Mouse (Mus musculus) kidney, adult 8-10 months (tissue): ENCODE measurements around the gene Clns1a.

Source experiments
- DNase-seq, 2 experiments: peaks; one replicate each; pipeline ENCODE4 v3.0.0; 2022

The Clns1a gene

GRCm38 (mm10) chr7:97728666-97729614, 32.5 kb downstream of the Clns1a start:
- DNase-seq = no peak

- peak in 1 of 2 experiments; percentile 30 for DNase-seq
Measured at GRCm38 (mm10) chr7:97730427-97730826, 34.0 kb downstream of the Clns1a start.

GRCm38 (mm10) chr7:97733606-97734005, 37.2 kb downstream of the Clns1a start:
- DNase-seq = no peak

GRCm38 (mm10) chr7:97735021-97735420, 38.6 kb downstream of the Clns1a start:
- DNase-seq = peak; percentile 48 to 68

GRCm38 (mm10) chr7:97735886-97736420, 39.5 kb downstream of the Clns1a start:
- peak in 1 of 2 experiments; percentile 31 for DNase-seq

GRCm38 (mm10) chr7:97737256-97737637, 40.8 kb downstream of the Clns1a start:
- DNase-seq = no peak

DNA sequence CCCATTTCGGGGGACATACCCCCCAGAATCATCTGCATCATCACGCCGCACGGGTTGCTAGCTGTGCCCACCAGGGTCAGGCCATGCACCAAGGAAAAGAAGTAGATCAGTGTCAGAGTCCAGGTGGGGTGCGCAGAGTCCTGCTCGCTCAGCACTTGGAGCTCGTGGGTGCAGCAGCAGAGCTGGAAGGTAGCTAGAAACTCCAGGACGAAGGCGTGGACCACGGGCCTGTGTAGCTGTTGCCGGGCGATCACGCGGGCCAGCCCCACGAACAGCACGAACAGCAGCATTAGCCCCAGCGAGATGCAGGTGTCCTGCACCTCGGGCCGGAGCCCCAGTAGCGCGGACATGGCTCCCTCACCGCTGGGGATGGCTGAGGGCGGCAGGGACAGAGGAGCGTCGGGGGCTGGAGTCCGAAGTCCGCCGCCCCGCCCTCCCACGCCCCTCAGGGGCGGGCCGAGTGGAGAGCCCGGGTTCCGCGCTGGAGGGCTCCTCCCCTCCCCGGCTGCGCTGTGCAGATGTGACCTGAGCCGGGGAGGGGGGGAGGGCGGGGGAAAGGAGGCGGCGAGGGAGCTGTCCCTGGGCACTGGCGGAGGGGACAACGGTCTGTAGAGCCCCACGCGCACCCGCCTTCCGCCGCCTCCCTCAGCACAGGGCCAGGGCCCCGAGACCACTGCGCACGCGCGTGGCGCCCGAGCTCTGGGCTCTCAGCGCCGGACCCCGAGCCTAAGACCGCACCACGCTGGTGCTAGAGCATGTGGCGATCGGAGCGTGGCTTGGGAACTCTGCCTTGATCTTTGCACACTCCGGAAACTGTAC, 41.4 kb downstream of the Clns1a start, which contains the start of gene Aqp11:
Aqp11 (minus strand) TSS at position 652 of the 819 bp plus-strand sequence.
- peak; percentile 90 to 91 for DNase-seq

DNA sequence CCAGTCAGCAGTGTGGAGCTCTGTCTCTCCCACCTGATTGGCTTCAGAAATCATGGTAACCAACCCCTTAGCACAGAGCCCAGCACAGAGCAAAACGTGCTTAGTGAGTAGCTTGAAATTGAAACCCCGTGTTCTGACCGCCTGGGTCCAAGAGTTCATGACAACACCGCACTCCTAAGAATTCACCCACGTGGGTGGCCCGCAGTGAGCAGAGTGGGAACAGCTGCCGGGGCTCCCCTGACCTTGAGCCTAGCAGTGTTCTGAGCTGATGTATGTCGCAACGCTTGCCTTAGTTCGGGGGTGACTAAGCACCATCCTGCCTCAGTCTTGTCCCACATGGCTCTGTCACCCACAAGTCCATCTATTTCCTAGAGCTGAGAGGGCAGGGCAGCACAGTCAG, 44.5 kb downstream of the Clns1a start:
- DNase-seq = no peak

DNA sequence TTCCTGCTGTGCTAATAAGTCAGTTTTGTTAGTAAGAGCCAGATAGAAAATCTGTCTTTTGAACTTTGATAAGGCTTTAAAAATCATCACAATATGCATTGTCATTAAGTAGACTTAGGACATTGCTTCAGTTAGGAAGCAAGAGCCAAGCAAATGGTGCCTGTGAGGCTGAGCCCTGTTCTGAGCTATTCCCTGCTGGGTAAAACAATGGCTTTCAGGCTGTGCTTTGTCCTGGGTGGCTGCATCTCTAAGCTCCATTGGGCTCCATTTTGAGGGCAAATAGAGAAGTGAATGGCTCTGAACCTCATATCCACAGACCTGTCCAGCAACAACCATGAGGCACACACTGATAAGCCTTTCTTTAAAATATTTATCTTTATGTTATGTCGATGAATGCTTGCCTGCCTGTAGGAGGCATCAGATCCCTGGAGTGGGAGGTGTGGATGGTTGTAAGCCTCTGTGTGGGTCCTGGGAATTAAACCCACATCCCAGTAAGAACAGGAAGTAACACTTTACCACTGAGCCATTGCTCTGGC, 45.4 kb downstream of the Clns1a start:
- no peak for DNase-seq

GRCm38 (mm10) chr7:97745299-97745698, 48.9 kb downstream of the Clns1a start:
- DNase-seq = peak in 1 of 2 experiments; percentile 70

GRCm38 (mm10) chr7:97747176-97747707, 50.8 kb downstream of the Clns1a start:
- DNase-seq = no peak

DNA sequence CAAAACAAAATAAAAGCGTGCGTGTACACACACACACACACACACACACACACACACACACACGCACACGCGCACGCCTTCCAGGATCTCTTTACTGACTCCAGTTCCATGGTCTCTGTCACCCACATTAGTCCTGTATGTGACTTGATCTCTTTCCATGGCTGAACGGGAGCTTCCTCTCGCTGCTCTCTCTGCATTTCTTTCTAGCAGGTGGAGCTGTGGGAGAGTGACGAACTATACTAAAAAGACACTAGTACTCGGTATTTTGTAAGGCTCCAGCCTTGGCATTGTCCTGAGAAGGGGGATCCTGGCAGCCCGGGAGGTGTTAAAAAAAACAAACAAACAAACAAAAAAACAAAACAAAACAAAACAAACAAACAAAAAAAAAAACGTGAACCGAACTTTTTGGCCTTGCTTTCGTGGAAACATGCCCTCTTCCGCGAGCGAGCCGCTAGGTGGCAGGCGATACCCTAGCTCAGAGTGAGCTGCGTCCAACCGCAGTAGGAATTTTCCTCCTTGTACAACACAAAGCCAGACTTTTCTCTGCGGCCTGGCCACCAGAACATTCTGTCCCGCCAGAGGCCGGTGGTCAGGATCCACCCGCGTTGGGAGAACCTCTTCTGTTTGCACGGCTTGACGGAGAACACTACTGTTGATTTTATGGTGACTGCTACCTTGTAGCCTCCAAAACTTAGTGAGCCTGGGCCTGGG, 51.5 kb downstream of the Clns1a start:
- peak; percentile 74 to 85 for DNase-seq

DNA sequence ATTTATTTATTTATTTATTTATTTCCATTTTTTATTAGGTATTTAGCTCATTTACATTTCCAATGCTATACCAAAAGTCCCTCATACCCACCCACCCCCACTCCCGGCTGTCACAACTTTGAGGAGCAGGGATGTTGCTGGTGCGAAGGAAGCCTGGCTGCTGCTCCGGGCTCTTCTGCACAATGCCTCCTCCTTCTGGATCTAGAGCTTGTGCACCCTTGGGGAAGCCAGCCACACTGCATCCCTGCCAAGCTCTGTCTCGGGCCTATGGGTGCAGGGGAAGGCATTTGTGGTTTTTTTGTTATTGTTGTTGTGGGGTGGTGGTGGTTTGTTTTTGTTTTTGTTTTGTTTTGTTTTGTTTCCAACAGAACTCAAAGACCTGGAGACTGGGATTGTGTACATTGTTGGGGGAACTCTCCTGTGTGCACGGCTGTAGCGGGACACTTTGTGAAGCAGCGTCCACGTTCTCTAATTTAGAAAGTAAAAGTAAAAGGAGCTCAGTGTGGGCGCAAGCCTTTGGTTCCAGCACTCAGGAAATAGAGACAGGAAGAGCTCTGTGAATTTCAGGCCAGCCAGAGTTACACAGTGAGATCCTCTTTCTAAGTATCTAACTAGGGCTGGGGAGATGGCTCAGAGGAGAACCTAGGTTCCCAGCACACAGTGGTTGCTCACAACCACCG, 52.2 kb downstream of the Clns1a start:
- no peak for DNase-seq

DNA sequence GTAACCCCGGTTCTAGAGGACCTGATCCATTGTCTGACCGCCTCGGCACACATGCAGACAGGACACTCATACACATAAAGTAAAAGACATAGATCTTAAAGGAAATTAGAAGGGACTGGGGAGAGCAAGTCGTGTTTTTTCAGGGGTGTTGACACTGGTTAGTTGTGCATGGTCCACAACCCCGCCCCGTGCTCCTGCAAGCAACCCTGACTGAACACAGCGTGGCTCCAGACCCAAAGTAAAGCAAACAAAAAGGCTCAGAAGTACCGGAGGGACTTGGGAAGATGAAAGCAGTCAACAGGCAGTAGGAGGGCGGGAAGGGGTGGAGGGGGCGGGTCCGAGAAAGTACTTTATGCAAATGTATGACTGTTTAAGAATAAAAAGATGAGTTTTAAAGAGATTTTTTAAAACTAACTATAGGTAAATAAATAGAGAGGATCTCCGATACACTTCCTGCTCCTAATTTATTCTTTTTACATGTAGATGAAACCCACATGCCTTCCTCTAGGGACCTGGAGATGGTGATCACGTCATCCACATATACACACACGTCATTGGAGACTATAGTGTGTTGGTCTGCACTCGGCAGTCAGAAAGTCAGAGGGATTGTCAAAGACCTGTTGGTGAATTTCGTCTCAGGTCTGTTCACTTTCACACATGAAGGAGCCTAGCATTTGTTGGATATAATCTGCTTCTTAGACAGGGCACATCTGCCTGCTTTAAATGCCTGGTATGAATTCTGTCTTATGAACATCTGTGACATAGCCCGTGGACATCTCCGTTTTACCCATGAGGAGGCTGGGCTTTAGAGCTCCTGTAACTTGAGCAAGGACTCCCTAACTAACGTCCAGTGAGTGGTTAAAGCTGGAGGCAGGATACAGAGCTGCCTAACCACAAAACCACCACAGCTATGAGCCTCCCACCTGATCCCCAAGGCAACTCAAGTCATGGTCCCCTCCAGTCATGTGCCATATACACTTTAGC, 53.1 kb downstream of the Clns1a start:
- no peak for DNase-seq

- DNase-seq = no peak
Measured at GRCm38 (mm10) chr7:97756967-97757881, 60.8 kb downstream of the Clns1a start.

DNA sequence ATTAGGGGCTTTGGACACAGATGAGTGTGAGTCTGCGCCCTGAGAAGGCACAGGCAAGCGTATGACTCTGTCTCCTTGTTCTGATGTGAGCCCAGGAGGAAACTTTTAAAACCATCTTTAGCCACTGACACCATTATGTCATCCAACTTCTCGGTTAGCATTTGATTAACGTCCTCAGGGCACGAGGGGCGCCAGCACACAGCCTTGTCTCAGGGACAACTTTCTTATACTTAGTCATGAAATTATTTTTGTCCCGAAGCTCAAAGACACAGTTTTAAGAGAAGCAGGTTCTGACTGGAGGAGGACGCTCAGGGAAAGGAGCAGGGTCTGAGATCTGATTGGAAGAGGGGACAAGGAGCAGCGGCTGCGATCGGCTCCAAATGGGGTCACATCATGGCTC, 68.2 kb downstream of the Clns1a start:
- no peak for DNase-seq

- DNase-seq = no peak
Measured at GRCm38 (mm10) chr7:97765181-97765962, 68.9 kb downstream of the Clns1a start.

DNA sequence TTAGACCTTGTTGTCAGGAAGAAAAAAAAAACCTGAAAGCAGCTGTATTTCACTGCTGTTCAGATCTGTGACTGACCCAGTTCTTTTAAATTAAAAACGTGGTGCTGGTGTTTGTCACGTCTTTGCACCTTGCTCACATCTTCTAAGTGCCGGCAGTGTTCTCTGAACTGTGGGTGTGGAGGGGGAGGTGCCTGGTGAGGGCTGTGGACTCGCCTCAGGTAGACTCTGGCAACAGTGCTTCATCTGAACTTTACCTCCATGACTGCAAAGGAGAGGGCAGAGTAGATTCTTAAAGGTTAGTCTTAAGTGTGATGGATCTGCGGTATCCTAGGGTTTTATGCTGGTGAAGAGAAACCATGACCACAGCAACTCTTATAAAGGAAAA, 69.5 kb downstream of the Clns1a start:
- DNase-seq = peak; percentile 54 to 59
